Mouse (Mus musculus) forebrain, embryonic 11.5 days (tissue): ENCODE results near the gene Gm17542. TPM values are rescaled to one million over a fixed set of nuclear protein-coding genes. Genes with fewer than 3 reads are reported as not detected.
"Not testable (repeated sequence)": the region's sequence is repeated elsewhere in the genome, so short reads cannot be mapped to it uniquely, and the experiment has no call there.

Source experiments
- ATAC-seq: fragments of 200-750 bp; cut with Nextera tagmentation; replicated peaks from 2 replicates; pipeline ENCODE4 v1.8.0; 2017; ENCODE audit warnings: moderate TSS enrichment; ENCODE audit not compliant: low FRiP score
- DNase-seq: peaks from one replicate; pipeline ENCODE4 v3.0.0-alpha.2; 2017; ENCODE audit warnings: low spot score
- H3K27ac ChIP-seq: fragments of 300-500 bp; sonication (generic); 2 replicates; pipeline ENCODE4 v1.5.1; 2014; ENCODE audit warnings: low read depth, low read length
- H3K27me3 ChIP-seq: fragments of 300-500 bp; sonication (generic); 2 replicates; pipeline ENCODE4 v1.6.1; 2014; ENCODE audit warnings: mild to moderate bottlenecking, low read length, mixed read lengths; ENCODE audit not compliant: control insufficient read depth, insufficient read depth
- H3K36me3 ChIP-seq: fragments of 300-500 bp; sonication (generic); 2 replicates; pipeline ENCODE4 v1.6.1; 2014; ENCODE audit warnings: mild to moderate bottlenecking, low read length, moderate library complexity, mixed read lengths; ENCODE audit not compliant: control insufficient read depth, insufficient read depth
- H3K4me1 ChIP-seq: fragments of 300-500 bp; sonication (generic); replicated peaks from 2 replicates; pipeline ENCODE4 v1.6.1; 2014; ENCODE audit warnings: low read length, mixed read lengths; ENCODE audit not compliant: control insufficient read depth, insufficient read depth
- H3K4me2 ChIP-seq: fragments of 300-500 bp; sonication (generic); 2 replicates; pipeline ENCODE4 v1.6.1; 2014; ENCODE audit warnings: low read depth, mild to moderate bottlenecking, low read length, moderate library complexity, mixed read lengths; ENCODE audit not compliant: severe bottlenecking
- H3K4me3 ChIP-seq: fragments of 300-500 bp; sonication (generic); 2 replicates; pipeline ENCODE4 v1.5.1; 2014; ENCODE audit warnings: low read depth, low read length
- H3K9ac ChIP-seq: fragments of 300-500 bp; sonication (generic); 2 replicates; pipeline ENCODE4 v1.6.1; 2014; ENCODE audit warnings: low read length
- H3K9me3 ChIP-seq: fragments of 300-500 bp; sonication (generic); 2 replicates; pipeline ENCODE4 v1.6.1; 2016; ENCODE audit warnings: low read length, mixed read lengths; ENCODE audit not compliant: control insufficient read depth
- WGBS: fragments of 180-500 bp; shearing (Covaris S2); extraction: QIAGEN DNeasy Blood & Tissue Kit; methylation state at CpG from one replicate; pipeline ENCODE4 v1.1.7; 2014; 5-methylcytosine and 5-hydroxymethylcytosine counted together
- polyA plus RNA-seq: library from polyadenylated mRNA; unstranded; fragments of >200 nt; fragmentation: Nextera tagmentation; extraction: Ambion mirVana; gene quantifications from 2 replicates; pipeline ENCODE4 v1.2.1, GENCODE M21; 2014

Gene Gm17542
- polyA plus RNA-seq, result not detected in 2 replicates

DNA sequence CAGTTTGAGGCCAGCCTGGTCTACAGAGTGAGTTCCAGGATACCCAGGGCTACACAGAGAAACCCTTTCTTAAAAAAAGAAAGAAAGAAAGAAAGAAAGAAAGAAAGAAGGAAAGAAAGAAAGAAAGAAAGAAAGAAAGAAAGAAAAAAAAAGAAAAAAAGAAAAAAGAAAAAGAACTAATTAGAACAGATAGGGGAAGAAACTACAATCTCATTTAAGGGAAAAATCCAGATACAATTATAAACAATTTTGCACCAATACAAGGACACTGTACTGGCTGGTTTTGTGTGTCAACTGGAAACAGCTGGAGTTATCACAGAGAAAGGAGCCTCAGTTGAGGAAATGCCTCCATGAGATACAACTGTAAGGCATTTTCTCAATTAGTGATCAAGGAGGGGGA is at the start of gene Gm17542:
Gm17542 (minus strand) TSS at position 101 of the 400 bp plus-strand sequence.
- DNase-seq, H3K9ac ChIP-seq, H3K4me2 ChIP-seq, H3K4me3 ChIP-seq, H3K27ac ChIP-seq, H3K9me3 ChIP-seq, H3K36me3 ChIP-seq, H3K27me3 ChIP-seq, H3K4me1 ChIP-seq, ATAC-seq: not testable (repeated sequence)

DNA sequence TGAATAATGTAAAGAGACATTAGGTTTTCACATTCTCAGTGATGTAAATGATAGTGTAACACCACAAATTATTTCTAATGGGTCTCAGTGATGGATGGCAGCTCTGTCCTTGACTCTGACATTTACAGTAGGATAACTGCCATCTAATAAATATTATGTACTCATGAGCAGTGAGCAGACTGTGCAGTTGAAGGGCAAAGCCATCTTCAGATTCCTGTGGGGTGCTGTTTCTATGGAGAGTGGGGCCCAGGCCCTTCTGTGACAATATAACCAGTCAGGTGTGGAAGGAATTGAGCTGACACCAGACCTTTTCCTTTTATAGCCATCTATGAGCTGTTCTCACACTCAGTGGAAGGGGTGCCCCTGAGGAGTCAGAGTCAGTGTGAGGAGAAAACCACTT is 21.8 kb upstream of the Gm17542 start:
- Histone ChIP-seq H3K4me3 (no peak overlapping the region), H3K9ac (no peak overlapping the region), H3K4me1 (no peaks in the 10 kb centered on the region), H3K27me3 (no peaks in the 10 kb centered on the region), H3K9me3 (no peaks in the 10 kb centered on the region), H3K36me3 (no peaks in the 10 kb centered on the region), H3K27ac (no peak overlapping the region), H3K4me2 (no peak overlapping the region)
- no peak for ATAC-seq
- no peak for DNase-seq

DNA sequence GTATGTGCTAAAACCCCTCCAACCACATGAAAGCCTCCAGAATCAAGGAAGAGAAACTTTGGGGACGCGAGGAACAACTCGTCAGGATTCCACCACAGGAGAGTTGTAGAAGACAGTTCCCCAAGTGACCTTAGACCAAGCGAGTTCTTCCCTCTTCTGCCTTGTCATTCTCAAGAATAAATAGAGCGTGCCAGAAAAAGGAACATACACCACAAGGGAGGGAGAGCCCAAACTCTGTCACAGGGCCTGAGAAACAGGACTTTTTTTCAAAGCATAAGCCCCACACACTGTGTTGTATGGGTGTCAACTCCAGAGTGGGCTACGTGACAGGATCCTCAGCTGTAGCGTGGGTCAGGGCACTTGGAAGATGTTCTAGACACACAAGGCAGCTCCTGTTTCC is 20.1 kb upstream of the Gm17542 start:
- Histone ChIP-seq H3K4me2 (no peak overlapping the region), H3K9ac (no peak overlapping the region), H3K9me3 (no peaks in the 10 kb centered on the region), H3K27me3 (no peaks in the 10 kb centered on the region), H3K36me3 (no peaks in the 10 kb centered on the region), H3K4me3 (no peak overlapping the region), H3K27ac (no peak overlapping the region), H3K4me1 (no peaks in the 10 kb centered on the region)
- 90% methylated on average over 7 of the region's 7 CpGs for WGBS
- DNase-seq (no peak), ATAC-seq (no peak)

DNA sequence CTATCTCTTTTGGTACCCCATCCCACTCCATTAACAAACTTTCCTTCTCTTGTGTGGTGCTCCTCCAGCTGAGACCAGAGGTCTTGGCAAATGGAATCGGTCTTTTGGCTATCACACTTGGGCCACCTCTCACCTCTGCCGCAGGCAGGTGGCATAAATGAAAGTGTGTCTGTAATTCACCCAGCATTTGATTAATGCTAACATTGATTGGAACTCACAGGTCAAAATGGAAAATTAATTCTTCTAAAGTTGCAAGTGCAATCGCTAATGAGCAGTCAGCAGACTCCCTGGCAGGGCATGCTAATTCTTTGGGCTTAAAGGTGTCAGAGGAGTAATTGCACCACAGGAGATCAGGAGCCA is 3.2 kb downstream of the Gm17542 start:
- DNase-seq, result no peak
- Histone ChIP-seq H3K4me2 (no peak overlapping the region), H3K27ac (no peak overlapping the region), H3K4me3 (no peak overlapping the region), H3K9me3 (no peaks in the 10 kb centered on the region), H3K4me1 (no peaks in the 10 kb centered on the region), H3K36me3 (no peaks in the 10 kb centered on the region), H3K9ac (no peak overlapping the region), H3K27me3 (no peaks in the 10 kb centered on the region)
- 73% methylated on average over 3 of the region's 3 CpGs for WGBS
- ATAC-seq, result no peak

DNA sequence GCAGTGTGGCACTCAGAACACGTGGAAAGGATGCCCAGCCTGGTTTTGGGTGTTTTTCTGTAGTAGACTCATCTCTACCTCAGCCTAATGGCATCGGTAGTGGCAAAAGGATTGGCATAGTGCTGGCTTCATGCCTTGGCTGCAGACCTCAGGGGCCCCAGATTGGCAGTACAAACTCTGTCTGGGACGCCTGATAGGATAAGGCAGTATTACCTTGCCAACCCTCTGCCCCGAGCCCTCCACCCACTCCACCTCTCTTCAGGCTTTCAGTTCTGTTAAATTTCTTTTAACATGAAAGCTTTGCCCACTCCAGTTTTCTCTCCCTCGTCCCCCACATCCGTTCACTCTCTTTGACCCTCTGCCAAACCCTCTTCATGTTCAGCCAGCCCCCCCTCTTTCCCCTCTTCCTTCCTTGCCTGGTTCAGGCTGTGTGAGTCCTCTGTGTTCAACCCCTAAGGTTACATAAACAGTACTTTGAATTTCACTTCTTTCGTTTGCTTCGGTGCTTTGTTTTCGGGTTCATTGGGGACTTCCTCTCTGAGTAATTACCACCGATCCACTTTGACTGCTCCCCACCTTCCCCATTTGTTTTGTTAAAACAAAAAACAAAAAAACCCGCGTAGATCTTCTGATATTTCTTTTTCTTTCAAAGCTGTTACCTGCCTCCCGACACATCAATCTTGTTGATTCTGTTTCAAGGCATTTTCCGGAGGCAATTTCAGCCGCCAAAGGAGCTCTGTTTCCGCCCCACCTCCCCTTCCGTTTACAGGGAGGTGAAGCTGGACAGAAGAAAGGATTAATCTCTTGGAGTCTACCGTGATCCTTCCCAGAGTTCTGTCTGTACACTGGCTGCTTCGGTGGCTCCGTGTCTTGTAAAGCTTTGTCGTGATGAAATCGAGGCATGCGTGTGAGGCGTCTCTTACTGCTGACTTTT is 3.9 kb downstream of the Gm17542 start:
- Histone ChIP-seq H3K4me1 (no peaks in the 10 kb centered on the region), H3K27me3 (no peaks in the 10 kb centered on the region), H3K27ac (no peak overlapping the region), H3K9me3 (no peaks in the 10 kb centered on the region), H3K9ac (no peak overlapping the region), H3K4me3 (no peak overlapping the region), H3K4me2 (peak overlapping the region; percentile 12; the same call in 1 of the 2 replicates), H3K36me3 (no peaks in the 10 kb centered on the region)
- ATAC-seq, result no peak
- DNase-seq, result no peak
- 49% methylated on average over 24 of the region's 24 CpGs for WGBS

DNA sequence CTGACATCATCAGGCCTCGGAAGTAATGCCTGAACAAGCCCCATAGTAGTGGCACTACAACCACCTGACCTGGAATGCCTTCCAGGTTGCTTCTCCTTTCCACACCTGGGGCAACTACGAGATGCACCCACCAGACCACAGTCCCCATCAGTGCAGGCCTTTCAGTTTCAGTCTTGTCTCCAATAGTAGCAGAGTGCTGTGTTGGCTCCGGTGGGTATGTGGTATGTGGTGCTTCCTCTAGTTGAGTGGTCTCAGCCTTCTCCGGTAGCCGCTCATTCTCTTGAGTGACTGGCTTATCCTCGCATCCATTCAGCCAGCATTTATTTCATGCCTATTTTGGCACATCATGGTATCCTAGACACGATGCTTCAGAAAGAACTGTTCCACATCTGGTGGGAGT is 4.8 kb downstream of the Gm17542 start:
- no peaks in the 10 kb centered on the region for H3K9me3 ChIP-seq
- no peak overlapping the region for H3K9ac ChIP-seq
- WGBS, result 90% methylated on average over 7 of the region's 7 CpGs
- no peaks in the 10 kb centered on the region for H3K36me3 ChIP-seq
- no peak overlapping the region for H3K27ac ChIP-seq
- no peak for ATAC-seq
- no peak for DNase-seq
- no peaks in the 10 kb centered on the region for H3K27me3 ChIP-seq
- H3K4me1 ChIP-seq, result no peaks in the 10 kb centered on the region
- H3K4me3 ChIP-seq, result no peak overlapping the region
- no peak overlapping the region for H3K4me2 ChIP-seq

DNA sequence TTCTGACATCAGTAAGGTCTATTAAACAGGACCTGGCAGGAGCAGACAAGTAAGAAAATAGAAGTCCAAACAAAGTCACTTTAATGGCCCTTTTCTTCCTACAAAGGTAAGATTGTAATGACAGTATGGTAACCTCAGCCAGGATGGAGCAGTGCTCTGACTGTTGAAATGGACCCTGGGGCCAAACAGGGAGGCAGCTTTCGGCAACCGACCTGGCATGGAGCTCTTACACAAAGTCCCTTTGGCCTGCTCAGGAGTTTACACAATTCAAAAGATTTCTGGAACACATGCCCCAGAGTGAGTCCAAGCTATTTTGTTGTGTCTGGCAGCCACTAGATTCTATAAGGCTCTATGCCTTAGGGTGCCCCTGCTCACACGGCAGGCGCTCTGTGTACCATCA is 9.0 kb downstream of the Gm17542 start:
- Histone ChIP-seq H3K27ac (no peak overlapping the region), H3K4me3 (no peak overlapping the region), H3K27me3 (no peaks in the 10 kb centered on the region), H3K9me3 (no peaks in the 10 kb centered on the region), H3K36me3 (no peaks in the 10 kb centered on the region), H3K4me2 (no peak overlapping the region), H3K9ac (no peak overlapping the region), H3K4me1 (no peaks in the 10 kb centered on the region)
- ATAC-seq (no peak), DNase-seq (no peak)
- 90% methylated on average over 4 of the region's 4 CpGs for WGBS

DNA sequence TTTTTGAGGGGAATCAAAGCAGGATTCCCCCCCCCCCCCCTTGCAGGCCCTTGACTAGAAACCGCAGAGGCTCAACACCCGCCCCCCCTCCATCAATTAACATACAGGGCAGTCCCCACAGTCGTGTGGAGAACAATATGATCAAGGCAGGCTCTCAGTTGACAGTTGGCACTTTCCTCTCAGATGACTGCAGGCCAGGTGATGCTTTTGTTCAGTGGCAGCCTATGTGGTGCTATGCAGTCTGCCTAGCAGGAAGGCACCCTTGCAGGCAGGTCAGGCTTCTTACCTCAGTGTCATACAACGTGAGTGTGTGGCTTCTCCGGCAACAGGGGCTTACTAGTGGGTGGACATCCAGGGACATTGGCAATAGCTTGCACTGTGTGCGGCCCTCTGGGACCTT is 17.4 kb downstream of the Gm17542 start:
- Histone ChIP-seq H3K36me3 (no peaks in the 10 kb centered on the region), H3K9ac (no peak overlapping the region), H3K4me1 (no peaks in the 10 kb centered on the region), H3K4me3 (no peak overlapping the region), H3K27me3 (no peaks in the 10 kb centered on the region), H3K27ac (no peak overlapping the region), H3K4me2 (no peak overlapping the region), H3K9me3 (no peaks in the 10 kb centered on the region)
- DNase-seq (no peak), ATAC-seq (no peak)
- WGBS, result 38% methylated on average over 6 of the region's 6 CpGs

DNA sequence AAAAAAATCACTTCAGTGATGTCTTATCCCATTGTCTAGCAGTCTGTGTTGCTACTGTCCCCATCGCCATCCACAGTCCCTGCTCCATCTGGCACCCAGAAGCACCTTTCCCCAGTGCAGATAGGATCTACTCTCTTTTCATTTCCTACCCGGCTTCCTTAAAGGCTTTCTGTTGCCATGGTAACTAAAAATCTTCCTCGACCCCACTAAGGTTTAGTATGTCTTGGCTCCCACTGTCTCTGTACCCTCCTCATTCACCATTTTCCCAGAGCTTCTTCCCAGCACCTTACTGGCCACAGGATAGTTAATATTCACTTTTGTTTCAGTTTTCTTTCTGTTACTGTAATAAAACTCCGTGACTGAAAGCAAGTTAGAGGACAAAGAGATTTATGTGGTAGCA is 17.9 kb downstream of the Gm17542 start:
- Histone ChIP-seq H3K36me3 (no peaks in the 10 kb centered on the region), H3K4me1 (no peaks in the 10 kb centered on the region), H3K9ac (no peak overlapping the region), H3K4me2 (no peak overlapping the region), H3K27ac (no peak overlapping the region), H3K9me3 (no peaks in the 10 kb centered on the region), H3K4me3 (no peak overlapping the region), H3K27me3 (no peaks in the 10 kb centered on the region)
- ATAC-seq (no peak), DNase-seq (no peak)
- WGBS, result 45% methylated on average over 4 of the region's 4 CpGs
